Mouse (Mus musculus) frontal cortex, postnatal 10 days (tissue): ENCODE data around the gene 9030025P20Rik.
A peak's percentile ranks its signal among the peaks of the same experiment; 100 is the strongest.
"Not testable (repeated sequence)": the region's sequence is repeated elsewhere in the genome, so short reads cannot be mapped to it uniquely, and the experiment has no call there.

Experiments used
- DNase-seq, 2 experiments: peaks; one replicate each; pipeline ENCODE4 v3.0.0; 2022; ENCODE audit warnings: low spot score in 2 of 2, mixed read lengths in 1 of 2

9030025P20Rik gene

GRCm38 (mm10) chr17:14990116-14990702 is 11.9 kb downstream of the 9030025P20Rik start:
- DNase-seq, result peak in 1 of 2 experiments; percentile 2

- DNase-seq, result not testable (repeated sequence)
Observed at GRCm38 (mm10) chr17:14992522-14993138, 14.4 kb downstream of the 9030025P20Rik start.

DNA sequence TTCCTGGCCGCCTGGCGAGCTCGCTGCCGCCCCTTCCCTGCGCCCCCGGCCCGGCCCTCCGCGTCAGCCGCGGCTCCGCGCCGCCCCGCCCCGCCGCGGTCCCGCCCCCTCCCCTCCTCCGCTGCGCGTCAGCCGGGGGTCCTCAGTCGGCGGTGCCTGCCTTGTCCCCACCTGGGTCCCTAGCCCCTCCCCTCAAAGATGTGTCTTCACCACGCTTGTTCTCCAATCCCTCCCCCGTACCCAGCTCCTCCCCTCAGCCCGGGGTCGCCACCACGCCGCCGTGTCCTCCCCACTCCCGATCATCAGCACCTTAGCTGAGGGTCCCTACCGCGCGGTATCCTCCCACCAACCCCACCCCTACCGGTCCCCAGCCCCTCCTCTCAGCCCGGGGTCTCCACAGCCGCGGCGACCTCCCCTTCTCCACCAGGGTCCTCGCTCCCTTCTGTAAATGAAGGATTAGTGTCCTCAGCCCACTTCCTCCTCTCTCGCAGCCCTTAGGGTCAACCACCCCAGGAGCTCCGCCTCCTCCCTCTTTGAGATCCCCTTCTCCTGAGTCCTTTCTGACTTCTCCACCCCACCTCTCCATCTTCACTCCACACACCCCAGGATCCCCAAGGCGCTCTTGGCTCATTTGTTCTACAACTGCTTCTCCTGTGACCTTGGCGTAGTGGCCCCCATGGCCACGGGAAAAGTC is 15.0 kb downstream of the 9030025P20Rik start:
- DNase-seq, result not testable (repeated sequence)

- not testable (repeated sequence) for DNase-seq
Observed at GRCm38 (mm10) chr17:14994140-14994539, 15.9 kb downstream of the 9030025P20Rik start.

- DNase-seq, result not testable (repeated sequence)
Observed at GRCm38 (mm10) chr17:15000047-15000446, 21.8 kb downstream of the 9030025P20Rik start.

DNA sequence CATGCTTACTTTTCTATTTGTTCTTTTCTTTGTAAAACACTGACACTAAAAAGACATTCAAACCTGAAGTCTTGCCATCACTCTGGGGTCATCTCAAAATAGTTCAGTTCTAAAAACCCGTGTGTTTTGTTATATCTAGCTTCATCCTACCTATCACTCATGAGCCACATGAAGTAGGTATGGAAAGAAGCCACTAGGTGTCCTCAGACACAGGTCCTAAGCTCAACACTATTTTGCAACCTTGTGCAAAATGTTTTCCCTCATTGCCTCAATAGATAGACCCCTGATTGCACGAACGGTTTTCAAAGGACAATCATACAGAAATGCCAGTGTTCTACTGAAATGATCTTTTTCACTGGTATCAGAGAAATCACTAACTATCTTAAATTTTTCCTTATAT is 30.8 kb downstream of the 9030025P20Rik start:
- DNase-seq, result not testable (repeated sequence)

DNA sequence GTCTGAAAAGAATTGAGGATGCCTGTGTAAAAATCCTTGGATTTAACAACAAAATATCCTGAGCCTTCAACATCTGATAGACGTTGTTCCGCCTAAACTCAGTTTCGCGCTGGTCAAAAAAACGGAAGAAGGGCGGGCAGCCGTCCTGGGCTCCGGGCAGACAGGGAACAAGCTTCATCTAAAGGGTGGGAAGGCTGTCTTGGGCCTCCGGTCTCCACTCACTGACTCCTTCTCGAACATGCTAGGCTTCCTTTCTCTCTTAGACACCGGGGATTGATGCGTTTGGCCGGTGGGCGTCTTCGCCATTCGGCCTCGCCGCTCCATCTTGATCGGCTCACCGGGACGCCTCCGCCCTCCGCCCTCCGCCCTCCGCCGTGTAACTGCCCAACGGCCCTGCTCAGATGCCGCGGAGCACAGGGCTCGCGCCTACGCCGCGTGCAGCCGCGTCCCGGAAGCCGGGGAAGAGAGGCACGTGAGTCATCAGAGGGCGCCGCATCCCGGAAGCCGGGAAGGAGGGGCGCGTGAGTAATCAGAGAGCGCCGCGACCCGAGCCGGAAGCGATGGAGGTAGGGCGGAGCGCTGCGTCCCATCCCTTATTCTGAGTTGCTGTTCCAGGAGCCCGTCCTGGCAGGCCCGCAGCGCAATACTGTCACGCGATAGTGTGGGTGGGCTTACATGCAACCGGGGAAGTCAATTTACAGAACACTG is 31.6 kb downstream of the 9030025P20Rik start, which contains the start of gene Gm3435:
Gene Gm3435, plus strand, starts transcription at position 471 of the 708 bp plus-strand sequence.
- not testable (repeated sequence) for DNase-seq

DNA sequence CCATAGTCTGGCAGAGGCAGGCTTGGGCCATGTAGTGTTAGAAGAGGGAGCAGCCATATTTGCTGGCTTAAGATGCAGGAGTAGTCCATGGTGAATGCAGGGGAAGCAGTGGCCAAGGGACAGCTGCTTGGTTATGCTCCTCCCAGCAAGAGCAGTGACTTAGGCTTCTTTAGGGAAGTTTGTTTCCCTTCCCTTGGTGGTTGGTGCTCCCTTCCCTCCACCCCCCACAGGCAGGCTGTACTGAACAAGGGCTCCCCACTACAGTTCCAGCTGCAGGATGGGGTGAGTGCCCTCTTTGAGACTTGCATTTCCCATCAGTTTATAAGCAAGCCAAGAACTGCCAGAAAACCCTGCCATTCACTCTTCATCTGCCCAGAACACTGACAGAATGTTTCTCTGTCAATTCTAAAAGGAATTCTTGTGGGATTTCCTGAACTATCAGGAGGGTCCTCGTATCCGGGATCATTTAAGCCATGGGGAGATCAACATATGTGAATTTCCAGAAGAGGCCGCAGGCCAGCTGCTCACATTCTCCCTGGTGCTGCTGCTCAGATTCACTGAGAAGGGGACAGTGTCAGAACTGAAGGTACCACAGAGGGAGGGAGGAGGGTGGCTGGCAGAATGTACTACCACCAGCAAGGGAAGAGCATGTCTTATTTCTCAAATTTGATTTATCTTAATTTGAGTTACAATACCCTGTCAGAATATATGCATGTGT is 43.4 kb downstream of the 9030025P20Rik start:
- peak; percentile 29 to 35 for DNase-seq

- not testable (repeated sequence) for DNase-seq
Observed at GRCm38 (mm10) chr17:15023878-15024492, 45.7 kb downstream of the 9030025P20Rik start.

DNA sequence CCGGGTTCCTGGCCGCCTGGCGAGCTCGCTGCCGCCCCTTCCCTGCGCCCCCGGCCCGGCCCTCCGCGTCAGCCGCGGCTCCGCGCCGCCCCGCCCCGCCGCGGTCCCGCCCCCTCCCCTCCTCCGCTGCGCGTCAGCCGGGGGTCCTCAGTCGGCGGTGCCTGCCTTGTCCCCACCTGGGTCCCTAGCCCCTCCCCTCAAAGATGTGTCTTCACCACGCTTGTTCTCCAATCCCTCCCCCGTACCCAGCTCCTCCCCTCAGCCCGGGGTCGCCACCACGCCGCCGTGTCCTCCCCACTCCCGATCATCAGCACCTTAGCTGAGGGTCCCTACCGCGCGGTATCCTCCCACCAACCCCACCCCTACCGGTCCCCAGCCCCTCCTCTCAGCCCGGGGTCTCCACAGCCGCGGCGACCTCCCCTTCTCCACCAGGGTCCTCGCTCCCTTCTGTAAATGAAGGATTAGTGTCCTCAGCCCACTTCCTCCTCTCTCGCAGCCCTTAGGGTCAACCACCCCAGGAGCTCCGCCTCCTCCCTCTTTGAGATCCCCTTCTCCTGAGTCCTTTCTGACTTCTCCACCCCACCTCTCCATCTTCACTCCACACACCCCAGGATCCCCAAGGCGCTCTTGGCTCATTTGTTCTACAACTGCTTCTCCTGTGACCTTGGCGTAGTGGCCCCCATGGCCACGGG is 46.4 kb downstream of the 9030025P20Rik start:
- not testable (repeated sequence) for DNase-seq

- DNase-seq, result not testable (repeated sequence)
Observed at GRCm38 (mm10) chr17:15025513-15025912, 47.2 kb downstream of the 9030025P20Rik start.

DNA sequence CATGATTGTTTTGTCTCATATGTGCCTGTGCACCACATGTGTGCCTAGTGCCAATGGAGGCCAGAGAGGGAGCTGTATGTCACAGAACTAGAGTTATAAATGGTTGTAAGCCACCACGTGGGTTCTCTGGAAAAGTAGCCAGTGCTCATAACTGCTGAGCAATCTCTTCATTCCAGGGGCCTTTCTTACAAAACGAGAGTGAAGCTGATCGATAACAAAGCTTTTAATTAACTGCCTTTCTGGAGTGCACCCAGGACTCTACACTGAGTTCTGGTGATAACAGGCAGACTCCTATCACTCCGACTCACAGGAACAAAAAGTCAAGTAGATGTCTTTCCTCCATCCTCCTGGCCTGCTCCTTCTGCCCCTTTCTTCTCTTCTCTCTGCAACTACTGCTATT is 53.1 kb downstream of the 9030025P20Rik start:
- not testable (repeated sequence) for DNase-seq

DNA sequence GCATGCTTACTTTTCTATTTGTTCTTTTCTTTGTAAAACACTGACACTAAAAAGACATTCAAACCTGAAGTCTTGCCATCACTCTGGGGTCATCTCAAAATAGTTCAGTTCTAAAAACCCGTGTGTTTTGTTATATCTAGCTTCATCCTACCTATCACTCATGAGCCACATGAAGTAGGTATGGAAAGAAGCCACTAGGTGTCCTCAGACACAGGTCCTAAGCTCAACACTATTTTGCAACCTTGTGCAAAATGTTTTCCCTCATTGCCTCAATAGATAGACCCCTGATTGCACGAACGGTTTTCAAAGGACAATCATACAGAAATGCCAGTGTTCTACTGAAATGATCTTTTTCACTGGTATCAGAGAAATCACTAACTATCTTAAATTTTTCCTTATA is 62.2 kb downstream of the 9030025P20Rik start:
- not testable (repeated sequence) for DNase-seq
